Mouse (Mus musculus) gastrocnemius, adult 18-20 months (tissue): ENCODE data around the gene S100a2. TPM values are rescaled to one million over a fixed set of nuclear protein-coding genes. Genes with fewer than 3 reads are reported as not detected.
A peak's percentile ranks its signal among the peaks of the same experiment; 100 is the strongest.

ENCODE experiments used
- DNase-seq: peaks from one replicate; pipeline ENCODE4 v3.0.0; 2021; ENCODE audit warnings: low spot score
- long read RNA-seq, 2 experiments: library from polyadenylated mRNA; stranded (forward); transcript quantifications; one replicate each; pipeline ENCODE4 v2.0.0; 2021
- total RNA-seq, 2 experiments: library from RNA; stranded (reverse); gene quantifications; 2 replicates each; pipeline ENCODE4 v1.2.3; 2021

The S100a2 gene
- total RNA-seq: not detected
- long read RNA-seq, experiment 1: 0 reads
- long read RNA-seq, experiment 2: 0 reads

- no peak for DNase-seq
These were observed at the start of gene S100a2 for GRCm38 (mm10) chr3:90589947-90590346. TSS of gene S100a2 (plus strand) at chr3:90590247.

DNA sequence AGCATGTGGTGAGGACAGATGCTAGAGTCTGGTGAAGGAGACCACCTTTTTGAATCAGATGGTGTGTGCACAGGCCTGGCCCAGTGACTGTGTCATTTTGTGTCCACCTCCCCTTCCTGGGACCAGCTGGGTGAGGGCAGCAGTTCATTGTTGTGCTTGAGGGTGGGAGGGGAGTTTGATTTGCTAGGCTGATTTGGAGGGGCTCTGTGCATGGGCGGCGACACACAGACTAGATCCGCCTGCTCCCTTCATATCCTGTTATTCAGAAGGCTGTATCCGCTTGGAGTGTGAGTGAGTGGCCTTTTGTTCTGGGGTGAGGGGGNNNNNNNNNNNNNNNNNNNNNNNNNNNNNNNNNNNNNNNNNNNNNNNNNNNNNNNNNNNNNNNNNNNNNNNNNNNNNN, 49.1 kb upstream of the S100a2 start:
- DNase-seq: no peak

GRCm38 (mm10) chr3:90549676-90550420, 40.2 kb upstream of the S100a2 start:
- no peak for DNase-seq

DNA sequence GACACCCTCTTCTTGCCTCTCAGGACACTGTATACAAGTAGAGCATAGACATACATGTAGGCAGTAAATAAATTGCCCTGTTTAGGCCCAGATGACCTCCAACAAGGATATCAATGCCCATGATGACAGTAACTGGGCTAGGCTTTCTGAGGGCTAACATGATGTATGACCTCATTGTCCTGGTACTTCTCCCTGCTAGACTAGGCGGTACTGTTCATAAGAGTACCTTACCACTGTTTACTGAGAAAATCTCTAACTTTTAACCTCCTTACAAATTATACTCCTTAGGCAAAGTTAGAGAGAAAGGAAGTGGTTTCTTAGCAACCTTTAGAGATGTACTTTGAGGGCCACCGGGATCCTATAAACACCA, 39.6 kb upstream of the S100a2 start:
- DNase-seq: no peak

- no peak for DNase-seq
These were observed 37.8 kb upstream of the S100a2 start for GRCm38 (mm10) chr3:90552231-90552630.

GRCm38 (mm10) chr3:90555954-90556353, 34.1 kb upstream of the S100a2 start:
- peak; percentile 58 for DNase-seq

GRCm38 (mm10) chr3:90560008-90560628, 29.9 kb upstream of the S100a2 start, which contains the start of gene S100a3:
TSS of gene S100a3 (plus strand) at chr3:90560578.
- no peak for DNase-seq

- peak; percentile 58 for DNase-seq
These were observed 15.4 kb upstream of the S100a2 start for GRCm38 (mm10) chr3:90574691-90575090.

GRCm38 (mm10) chr3:90575320-90575719, 14.7 kb upstream of the S100a2 start:
- no peak for DNase-seq

DNA sequence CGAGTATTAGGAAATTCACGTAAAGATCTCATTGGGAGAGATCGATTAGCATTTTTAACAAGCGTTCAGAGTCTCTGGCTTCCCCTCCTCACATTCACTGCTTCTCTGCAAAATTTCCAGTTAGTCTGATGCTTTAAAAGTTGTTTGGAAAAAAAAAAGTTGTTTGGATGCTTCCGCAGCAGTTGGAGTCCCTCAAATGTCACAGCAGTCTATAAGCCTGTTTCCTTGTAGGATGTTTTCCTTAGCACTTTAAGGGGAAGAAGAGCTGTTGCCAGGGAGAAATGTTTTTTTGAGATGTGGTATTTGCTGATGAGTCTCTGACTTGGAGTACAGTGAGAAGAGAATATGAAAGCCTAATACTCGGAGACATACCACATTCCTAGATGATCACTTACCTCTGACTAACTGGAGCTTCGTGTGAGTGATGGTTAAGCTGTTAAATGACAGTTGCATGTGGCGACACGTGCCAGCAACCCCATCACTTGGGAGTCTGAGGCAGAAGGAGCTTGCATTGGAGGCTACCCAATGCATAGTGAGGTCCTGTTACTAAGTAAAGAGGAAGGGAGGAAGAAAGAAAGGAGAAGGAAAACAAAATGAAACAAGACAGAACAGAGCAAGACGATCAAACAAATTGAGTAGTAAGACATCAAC, 13.6 kb upstream of the S100a2 start:
- no peak for DNase-seq

- DNase-seq: no peak
These were observed 10.6 kb upstream of the S100a2 start for GRCm38 (mm10) chr3:90579433-90579832.

DNA sequence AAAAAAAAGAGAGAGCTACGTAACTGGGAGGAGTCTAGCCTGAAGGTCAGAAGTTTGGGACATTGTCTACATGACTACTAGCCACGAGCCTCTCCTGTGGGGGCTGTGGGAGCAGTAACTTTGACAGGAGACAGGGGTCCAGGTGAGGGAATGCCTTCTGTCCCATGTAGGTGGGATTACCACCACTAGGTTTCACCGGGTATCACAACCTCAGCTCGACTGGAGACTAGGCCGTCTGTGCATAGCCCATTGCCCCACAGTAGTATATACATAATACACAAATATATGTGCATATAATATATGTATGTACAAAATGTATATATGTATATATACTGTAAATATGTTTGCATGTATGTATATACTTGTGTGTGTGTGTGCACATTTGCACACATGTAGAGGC, 8.9 kb upstream of the S100a2 start:
- no peak for DNase-seq

DNA sequence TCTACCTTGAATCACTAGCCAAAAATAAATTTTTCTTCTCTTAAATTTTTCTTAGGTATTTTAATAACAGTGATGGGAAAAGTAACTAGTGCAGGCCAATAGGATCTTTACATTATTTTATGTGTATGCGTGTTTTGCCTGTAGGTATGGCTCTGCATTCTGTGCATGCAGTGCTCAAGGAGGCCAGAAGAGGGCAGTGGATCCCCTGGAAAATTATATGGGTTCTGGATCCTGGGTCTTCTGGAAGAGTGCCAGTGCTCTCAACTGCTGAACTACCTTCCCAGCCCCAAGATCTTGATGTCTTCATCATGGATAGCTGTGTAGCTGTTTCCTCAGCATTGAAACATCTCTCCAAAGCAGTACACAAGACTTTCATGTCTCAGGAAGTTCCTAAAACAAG, 7.9 kb upstream of the S100a2 start:
- DNase-seq: no peak

- no peak for DNase-seq
These were observed 7.5 kb upstream of the S100a2 start for GRCm38 (mm10) chr3:90582556-90582955.

- DNase-seq: peak; percentile 43
These were observed 6.2 kb upstream of the S100a2 start for GRCm38 (mm10) chr3:90583893-90584292.

- peak; percentile 77 for DNase-seq
These were observed 4.5 kb upstream of the S100a2 start for GRCm38 (mm10) chr3:90585595-90585994.

DNA sequence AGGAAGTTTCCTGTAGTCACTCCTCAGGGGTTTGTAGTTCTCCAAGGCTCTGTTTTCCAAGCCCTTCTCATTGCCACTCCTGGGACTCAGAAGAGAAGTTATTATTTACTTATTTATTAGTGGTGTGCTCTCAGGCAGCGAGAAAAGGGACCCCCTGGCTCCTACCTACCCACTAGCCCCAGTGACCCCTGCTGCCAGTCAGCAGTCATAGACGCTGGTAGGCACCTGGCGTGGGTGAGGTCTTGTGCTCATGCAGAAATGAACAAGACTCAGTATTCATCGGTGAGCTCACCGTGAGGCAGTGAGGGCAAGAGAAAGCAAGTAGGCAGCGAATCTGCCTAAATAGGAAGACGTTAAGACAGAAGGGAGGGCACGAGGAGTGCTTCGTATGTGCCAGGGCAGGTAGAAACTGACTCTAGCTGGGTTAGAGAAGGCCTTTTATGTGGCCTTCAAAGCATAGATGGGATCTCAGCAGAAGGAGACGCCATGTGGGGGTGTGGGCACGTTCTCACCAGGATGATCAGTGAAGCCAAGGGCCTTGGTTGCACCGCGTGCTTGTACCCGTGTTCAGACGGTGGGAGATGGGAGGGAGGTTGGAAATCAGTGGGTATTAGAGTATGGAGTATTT, 3.9 kb upstream of the S100a2 start:
- no peak for DNase-seq

DNA sequence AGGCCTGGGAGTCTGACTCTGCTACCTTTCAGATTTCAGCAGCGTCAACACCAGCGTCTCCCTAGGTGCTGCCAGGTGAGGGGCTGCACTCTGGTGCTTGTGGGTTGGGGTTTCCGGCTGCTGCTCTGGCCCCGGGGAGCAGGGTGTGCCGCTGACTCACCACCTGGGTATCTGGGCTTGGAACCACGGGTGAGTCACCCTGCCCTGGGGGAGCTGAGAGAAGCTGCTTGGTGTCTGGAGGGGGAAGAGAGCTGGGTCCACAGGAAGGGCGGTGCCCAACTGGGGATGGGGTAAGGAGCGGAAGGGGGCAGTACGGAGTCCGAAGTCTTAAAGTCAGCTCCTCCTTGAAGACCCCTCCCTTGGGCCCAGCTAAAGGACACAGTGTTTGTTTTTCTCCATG, 3.1 kb upstream of the S100a2 start:
- DNase-seq: peak; percentile 87

GRCm38 (mm10) chr3:90587361-90588101, 2.5 kb upstream of the S100a2 start:
- peak; percentile 50 for DNase-seq

GRCm38 (mm10) chr3:90589390-90589789, 657 bp upstream of the S100a2 start:
- no peak for DNase-seq

- no peak for DNase-seq
These were observed 4.4 kb downstream of the S100a2 start for GRCm38 (mm10) chr3:90594466-90594865.
